ENCODE assay signal across 11 mouse cellular contexts in genomic region chr4:154949589-154949982, GRCm38 (mm10). TPM values are rescaled to one million over a fixed set of nuclear protein-coding genes. Genes with fewer than 3 reads are reported as not detected.
DNase-seq lines count a peak whose midpoint lies in the region; ATAC-seq lines count a peak whose summit lies in the region.
"Had no signal": no experiment of that assay in that cellular context is flagged by ENCODE, and none has a peak within 500 bp of the region (broad histone marks: within the 10 kb centered on the region; RNA-seq: fewer than 3 reads in every experiment).

No protein-coding gene starts in this region.

- no peaks in the 10 kb centered on the region for H3K9me3 ChIP-seq in forebrain, embryonic 10.5 days
- no peaks in the 10 kb centered on the region for H3K9me3 ChIP-seq in hindbrain, embryonic 15.5 days
- H3K9me3 ChIP-seq: liver, embryonic 12.5 days had no signal

- no peak for ATAC-seq in hindbrain, embryonic 15.5 days (ENCODE audit: low FRiP score, low read depth)
- ATAC-seq: liver, embryonic 12.5 days had no signal

- WGBS in forebrain, embryonic 10.5 days, result 10% methylated on average over 16 of the region's 16 CpGs
- WGBS in hindbrain, embryonic 15.5 days, result 2% methylated on average over 12 of the region's 16 CpGs

- peak overlapping the region; percentile 32 for H3K4me3 ChIP-seq in forebrain, embryonic 10.5 days
- peak overlapping the region; percentile 17; the same call in 1 of the 2 replicates for H3K4me3 ChIP-seq in hindbrain, embryonic 15.5 days
- H3K4me3 ChIP-seq: liver, embryonic 12.5 days had no signal

- H3K36me3 ChIP-seq in forebrain, embryonic 10.5 days (replicated peaks), result no peaks in the 10 kb centered on the region
- no peaks in the 10 kb centered on the region for H3K36me3 ChIP-seq in hindbrain, embryonic 15.5 days
- H3K36me3 ChIP-seq: liver, embryonic 12.5 days had no signal

- peaks cover 66% of the 10 kb centered on the region for H3K27me3 ChIP-seq in forebrain, embryonic 10.5 days (ENCODE audit: poor library complexity, severe bottlenecking)
- H3K27me3 ChIP-seq in hindbrain, embryonic 15.5 days, result peaks cover 6% of the 10 kb centered on the region; the same call in 1 of the 2 replicates

- H3K4me1 ChIP-seq in forebrain, embryonic 10.5 days, result peaks cover 98% of the 10 kb centered on the region
- H3K4me1 ChIP-seq in hindbrain, embryonic 15.5 days (replicated peaks), result peaks cover 35% of the 10 kb centered on the region

- peak overlapping the region; percentile 32 for H3K4me2 ChIP-seq in hindbrain, embryonic 15.5 days
- H3K4me2 ChIP-seq: liver, embryonic 12.5 days had no signal

- H3K9ac ChIP-seq in hindbrain, embryonic 15.5 days, result no peak overlapping the region
- H3K9ac ChIP-seq: liver, embryonic 12.5 days had no signal

- peak overlapping the region; percentile 83 for H3K27ac ChIP-seq in forebrain, embryonic 10.5 days
- 0 out of 2 replicates have a peak overlapping the region, but pooled peaks have one; percentile 78 for H3K27ac ChIP-seq in hindbrain, embryonic 15.5 days (replicated peaks)
- H3K27ac ChIP-seq: liver, embryonic 12.5 days; macrophage had no signal

- peak; percentile 87 for DNase-seq in embryo, embryonic 11 days
- DNase-seq in forebrain, embryonic 10.5 days (ENCODE audit: extremely low spot score, low spot score), result peak; percentile 61
- DNase-seq in neural tube, embryonic 10.5 days (ENCODE audit: extremely low spot score, low spot score), result peak; percentile 68
- DNase-seq in layer of hippocampus, postnatal 25 days (ENCODE audit: extremely low spot score in 1 of 2, low spot score in 1 of 2), result no peak
- no peak for DNase-seq in urinary bladder, postnatal 14 days (ENCODE audit: low spot score)
- no peak for DNase-seq in right cerebral cortex, postnatal 14 days
- DNase-seq: cerebellum, adult 9-10 months; heart, adult 18-20 months had no signal

RNA-seq across cellular contexts. Expression of gene Hes5, which starts 11.1 kb away (rescaled TPM):
- 272 and 295 TPM in 2 replicates for polyA plus RNA-seq in forebrain, embryonic 10.5 days (2016; fragmentation: Nextera tagmentation; extraction: Ambion mirVana)
- 159 and 196 TPM in 2 replicates for polyA plus RNA-seq in hindbrain, embryonic 15.5 days (2015; fragmentation: Nextera tagmentation; extraction: Ambion mirVana)
- 10 to 100 TPM; 30.2 to 37.9 TPM for total RNA-seq in layer of hippocampus, postnatal 25 days (2021)
- polyA plus RNA-seq: macrophage had no signal

RNA-seq across cellular contexts. Expression of gene Pank4, which starts 14.3 kb away (rescaled TPM):
- 46.8 and 51.8 TPM in 2 replicates for polyA plus RNA-seq in forebrain, embryonic 10.5 days (2016; fragmentation: Nextera tagmentation; extraction: Ambion mirVana)
- polyA plus RNA-seq in hindbrain, embryonic 15.5 days (2015; fragmentation: Nextera tagmentation; extraction: Ambion mirVana), result 35.9 and 37.3 TPM in 2 replicates
- 10 to 100 TPM; 34.9 to 37.1 TPM for total RNA-seq in layer of hippocampus, postnatal 25 days (2021)

RNA-seq across cellular contexts. Expression of gene Tnfrsf14, which starts 21.2 kb away (rescaled TPM):
- polyA plus RNA-seq in forebrain, embryonic 10.5 days (2016; fragmentation: Nextera tagmentation; extraction: Ambion mirVana), result 0.68 and 0.93 TPM in 2 replicates
- polyA plus RNA-seq in hindbrain, embryonic 15.5 days (2015; fragmentation: Nextera tagmentation; extraction: Ambion mirVana), result 0.64 and 0.71 TPM in 2 replicates
- total RNA-seq in layer of hippocampus, postnatal 25 days (2021), result 1 to 10 TPM in 1 of 2 experiments, under 1 TPM in 1; 0.62 to 1.9 TPM

RNA-seq across cellular contexts. Expression of gene Fam213b, which starts 50.7 kb away (rescaled TPM):
- 36.1 and 36.3 TPM in 2 replicates for polyA plus RNA-seq in forebrain, embryonic 10.5 days (2016; fragmentation: Nextera tagmentation; extraction: Ambion mirVana)
- 64.2 and 67.1 TPM in 2 replicates for polyA plus RNA-seq in hindbrain, embryonic 15.5 days (2015; fragmentation: Nextera tagmentation; extraction: Ambion mirVana)
- total RNA-seq in layer of hippocampus, postnatal 25 days (2021), result 10 to 100 TPM; 40.9 to 51.7 TPM

Comparison
In these comparisons a context has a peak if more than half of its experiments do, and no peak if none do; other contexts are left out.
1. DNase-seq: peak in embryo, embryonic 11 days (single experiment), forebrain, embryonic 10.5 days (single experiment) and neural tube, embryonic 10.5 days (single experiment); none in layer of hippocampus, postnatal 25 days (0 of 2), urinary bladder, postnatal 14 days (single experiment) and right cerebral cortex, postnatal 14 days (single experiment).